Mouse (Mus musculus) intestine, embryonic 16.5 days (tissue): ENCODE data around the gene 1700074P13Rik. TPM values are rescaled to one million over a fixed set of nuclear protein-coding genes. Genes with fewer than 3 reads are reported as not detected.

Experiments
- ATAC-seq: fragments of 200-750 bp; cut with Nextera tagmentation; 2 replicates; pipeline ENCODE4 v1.8.0; 2017; ENCODE audit warnings: moderate TSS enrichment, moderate library complexity
- H3K27ac ChIP-seq: fragments of 300-500 bp; sonication (generic); 2 replicates; pipeline ENCODE4 v1.5.1; 2014; ENCODE audit warnings: mild to moderate bottlenecking, low read length
- H3K27me3 ChIP-seq: fragments of 300-500 bp; sonication (generic); replicated peaks from 2 replicates; pipeline ENCODE4 v1.6.1; 2014; ENCODE audit warnings: low read length, control low read depth, mixed read lengths; ENCODE audit not compliant: control insufficient read depth, insufficient read depth
- H3K36me3 ChIP-seq: fragments of 300-500 bp; sonication (generic); 2 replicates; pipeline ENCODE4 v1.6.1; 2014; ENCODE audit warnings: low read length, control low read depth; ENCODE audit not compliant: control insufficient read depth, insufficient read depth
- H3K4me1 ChIP-seq: fragments of 300-500 bp; sonication (generic); 2 replicates; pipeline ENCODE4 v1.6.1; 2014; ENCODE audit warnings: low read length, control low read depth, mixed read lengths; ENCODE audit not compliant: control insufficient read depth, insufficient read depth
- H3K4me2 ChIP-seq: fragments of 300-500 bp; sonication (generic); 2 replicates; pipeline ENCODE4 v1.6.1; 2014; ENCODE audit warnings: low read depth, low read length, control low read depth
- H3K4me3 ChIP-seq: fragments of 300-500 bp; sonication (generic); 2 replicates; pipeline ENCODE4 v1.5.1; 2014; ENCODE audit warnings: mild to moderate bottlenecking, low read length
- H3K9ac ChIP-seq: fragments of 300-500 bp; sonication (generic); 2 replicates; pipeline ENCODE4 v1.6.1; 2014; ENCODE audit warnings: low read depth, low read length
- H3K9me3 ChIP-seq: fragments of 300-500 bp; sonication (generic); 2 replicates; pipeline ENCODE4 v1.6.1; 2016; ENCODE audit warnings: low read length, control low read depth; ENCODE audit not compliant: control insufficient read depth
- WGBS: fragments of 180-500 bp; shearing (Covaris S2); extraction: QIAGEN DNeasy Blood & Tissue Kit; methylation state at CpG from one replicate; pipeline ENCODE4 v1.1.7; 2014; 5-methylcytosine and 5-hydroxymethylcytosine counted together
- polyA plus RNA-seq: library from polyadenylated mRNA; unstranded; fragments of >200 nt; fragmentation: Nextera tagmentation; extraction: Ambion mirVana; gene quantifications from 2 replicates; pipeline ENCODE4 v1.2.1, GENCODE M21; 2015

The 1700074P13Rik gene
- polyA plus RNA-seq, 1 experiment from 2014 or later, result not detected

- ATAC-seq, result no peak
- Histone ChIP-seq H3K9me3 (no peaks in the 10 kb centered on the region), H3K27me3 (no peaks in the 10 kb centered on the region), H3K4me1 (no peaks in the 10 kb centered on the region), H3K4me2 (no peak within 1 kb of the TSS), H3K36me3 (no peaks in the 10 kb centered on the region), H3K27ac (no peak within 1 kb of the TSS), H3K4me3 (no peak within 1 kb of the TSS), H3K9ac (no peak within 1 kb of the TSS)
- WGBS, result 94% methylated on average over 3 of the region's 3 CpGs
These were observed 53.0 kb downstream of the 1700074P13Rik start, which contains the start of gene Moxd2 for GRCm38 (mm10) chr6:40887394-40887793. Moxd2 (minus strand) TSS chr6:40887494.

Other genes with a start within 250 kb of the 1700074P13Rik start
- not detected in 2 replicates for gene Moxd2, start 53.1 kb downstream of the 1700074P13Rik start, polyA plus RNA-seq
- gene Prss58, start 40.2 kb downstream of the 1700074P13Rik start, polyA plus RNA-seq, result not detected in 2 replicates
- 0.23 TPM in 1 of 2 replicates, not detected in the other for gene Gm4744, start 11.3 kb upstream of the 1700074P13Rik start, polyA plus RNA-seq
- gene 1810009J06Rik, start 24.2 kb upstream of the 1700074P13Rik start, polyA plus RNA-seq, result 0.33 and 0.37 TPM in 2 replicates
- gene Gm2663, start 58.9 kb upstream of the 1700074P13Rik start, polyA plus RNA-seq, result 0.39 and 0.59 TPM in 2 replicates
- gene 2210010C04Rik, start 95.0 kb upstream of the 1700074P13Rik start, polyA plus RNA-seq, result 3.6 and 6.0 TPM in 2 replicates